Mouse (Mus musculus) forebrain, embryonic 15.5 days (tissue): ENCODE results near the gene Syt1. TPM values are rescaled to one million over a fixed set of nuclear protein-coding genes. Genes with fewer than 3 reads are reported as not detected.

Experiments
- ATAC-seq: fragments of 200-750 bp; cut with Nextera tagmentation; replicated peaks from 2 replicates; pipeline ENCODE4 v1.8.0; 2017; ENCODE audit warnings: mild to moderate bottlenecking, moderate TSS enrichment, moderate library complexity
- H3K27ac ChIP-seq: fragments of 300-500 bp; sonication (generic); replicated peaks from 2 replicates; pipeline ENCODE4 v1.5.1; 2015; ENCODE audit warnings: mild to moderate bottlenecking, inconsistent platforms
- H3K27me3 ChIP-seq: fragments of 300-500 bp; sonication (generic); 2 replicates; pipeline ENCODE4 v1.6.1; 2015; ENCODE audit warnings: inconsistent platforms
- H3K36me3 ChIP-seq: fragments of 300-500 bp; sonication (generic); 2 replicates; pipeline ENCODE4 v1.6.1; 2015; ENCODE audit warnings: mild to moderate bottlenecking, inconsistent platforms
- H3K4me1 ChIP-seq: fragments of 300-500 bp; sonication (generic); 2 replicates; pipeline ENCODE4 v1.6.1; 2015; ENCODE audit warnings: inconsistent platforms
- H3K4me2 ChIP-seq: fragments of 300-500 bp; sonication (generic); replicated peaks from 2 replicates; pipeline ENCODE4 v1.6.1; 2015; ENCODE audit warnings: mild to moderate bottlenecking, inconsistent platforms
- H3K4me3 ChIP-seq: fragments of 300-500 bp; sonication (generic); 2 replicates; pipeline ENCODE4 v1.5.1; 2015; ENCODE audit warnings: mild to moderate bottlenecking, inconsistent platforms
- H3K9ac ChIP-seq: fragments of 300-500 bp; sonication (generic); replicated peaks from 2 replicates; pipeline ENCODE4 v1.6.1; 2015; ENCODE audit warnings: mild to moderate bottlenecking, inconsistent platforms
- H3K9me3 ChIP-seq: fragments of 300-500 bp; sonication (generic); 2 replicates; pipeline ENCODE4 v1.6.1; 2016; ENCODE audit warnings: inconsistent platforms
- WGBS: fragments of 180-500 bp; shearing (Covaris S2); methylation state at CpG from one replicate; pipeline ENCODE4 v1.1.7; 2015; ENCODE audit warnings: mixed read lengths; 5-methylcytosine and 5-hydroxymethylcytosine counted together
- polyA plus RNA-seq: library from polyadenylated mRNA; unstranded; fragments of >200 nt; fragmentation: Nextera tagmentation; extraction: Ambion mirVana; gene quantifications from 2 replicates; pipeline ENCODE4 v1.2.1, GENCODE M21; 2015

The Syt1 gene
- polyA plus RNA-seq, 1 experiment from 2014 or later = 83.0 TPM

GRCm38 (mm10) chr10:108677053-108677452 lies 333.7 kb downstream of the Syt1 start:
- Histone ChIP-seq H3K9me3 (no peaks in the 10 kb centered on the region), H3K36me3 (no peaks in the 10 kb centered on the region), H3K4me3 (no peak overlapping the region), H3K4me1 (peaks cover 9% of the 10 kb centered on the region), H3K9ac (no peak overlapping the region), H3K27ac (no peak overlapping the region), H3K4me2 (no peak overlapping the region), H3K27me3 (no peaks in the 10 kb centered on the region)
- 87% methylated on average over 8 of the region's 8 CpGs for WGBS
- ATAC-seq = no peak

GRCm38 (mm10) chr10:108668944-108669343 lies 341.8 kb downstream of the Syt1 start:
- no peak overlapping the region for H3K9ac ChIP-seq
- no peak overlapping the region for H3K4me2 ChIP-seq
- H3K4me1 ChIP-seq = no peaks in the 10 kb centered on the region
- H3K27me3 ChIP-seq = no peaks in the 10 kb centered on the region
- no peaks in the 10 kb centered on the region for H3K9me3 ChIP-seq
- no peak overlapping the region for H3K27ac ChIP-seq
- no peaks in the 10 kb centered on the region for H3K36me3 ChIP-seq
- WGBS = 89% methylated on average over 3 of the region's 3 CpGs
- H3K4me3 ChIP-seq = no peak overlapping the region
- no peak for ATAC-seq

- Histone ChIP-seq H3K36me3 (no peaks in the 10 kb centered on the region), H3K27ac (no peak overlapping the region), H3K9ac (no peak overlapping the region), H3K27me3 (no peaks in the 10 kb centered on the region), H3K4me2 (no peak overlapping the region), H3K4me3 (no peak overlapping the region), H3K4me1 (no peaks in the 10 kb centered on the region), H3K9me3 (no peaks in the 10 kb centered on the region)
- WGBS = 87% methylated on average over 3 of the region's 3 CpGs
- ATAC-seq = no peak
Measured at GRCm38 (mm10) chr10:108660295-108660694, 350.5 kb downstream of the Syt1 start.

GRCm38 (mm10) chr10:108658300-108658699 lies 352.5 kb downstream of the Syt1 start:
- no peak overlapping the region for H3K4me3 ChIP-seq

GRCm38 (mm10) chr10:108657669-108658068 lies 353.1 kb downstream of the Syt1 start:
- Histone ChIP-seq H3K9me3 (no peaks in the 10 kb centered on the region), H3K27ac (no peak overlapping the region), H3K4me2 (no peak overlapping the region), H3K36me3 (no peaks in the 10 kb centered on the region), H3K4me1 (no peaks in the 10 kb centered on the region), H3K27me3 (no peaks in the 10 kb centered on the region), H3K9ac (no peak overlapping the region), H3K4me3 (no peak overlapping the region)
- no peak for ATAC-seq

More at GRCm38 (mm10) chr10:108658300-108658699, 352.5 kb downstream of the Syt1 start:
- Histone ChIP-seq H3K9me3 (no peaks in the 10 kb centered on the region), H3K9ac (no peak overlapping the region), H3K4me2 (no peak overlapping the region), H3K27ac (no peak overlapping the region), H3K27me3 (no peaks in the 10 kb centered on the region), H3K4me1 (no peaks in the 10 kb centered on the region), H3K36me3 (no peaks in the 10 kb centered on the region)
- ATAC-seq = no peak
- WGBS = 72% methylated on average over 2 of the region's 2 CpGs

- Histone ChIP-seq H3K27me3 (no peaks in the 10 kb centered on the region), H3K9ac (no peak overlapping the region), H3K9me3 (no peaks in the 10 kb centered on the region), H3K27ac (no peak overlapping the region), H3K4me1 (no peaks in the 10 kb centered on the region), H3K36me3 (no peaks in the 10 kb centered on the region), H3K4me2 (no peak overlapping the region), H3K4me3 (no peak overlapping the region)
- ATAC-seq = no peak
- WGBS = 88% methylated on average over 4 of the region's 4 CpGs
Measured at GRCm38 (mm10) chr10:108656898-108657297, 353.9 kb downstream of the Syt1 start.

- no peaks in the 10 kb centered on the region for H3K4me1 ChIP-seq
- 91% methylated on average over 11 of the region's 11 CpGs for WGBS
- H3K9me3 ChIP-seq = no peaks in the 10 kb centered on the region
- H3K4me2 ChIP-seq = no peak overlapping the region
- no peak for ATAC-seq
- H3K4me3 ChIP-seq = no peak overlapping the region
- H3K27me3 ChIP-seq = no peaks in the 10 kb centered on the region
- no peak overlapping the region for H3K9ac ChIP-seq
- no peaks in the 10 kb centered on the region for H3K36me3 ChIP-seq
- H3K27ac ChIP-seq = no peak overlapping the region
Measured at GRCm38 (mm10) chr10:108655074-108655473, 355.7 kb downstream of the Syt1 start.

GRCm38 (mm10) chr10:108652831-108653230 lies 358.0 kb downstream of the Syt1 start:
- Histone ChIP-seq H3K4me2 (no peak overlapping the region), H3K27me3 (no peaks in the 10 kb centered on the region), H3K9me3 (no peaks in the 10 kb centered on the region), H3K27ac (no peak overlapping the region), H3K36me3 (no peaks in the 10 kb centered on the region), H3K9ac (no peak overlapping the region), H3K4me1 (no peaks in the 10 kb centered on the region), H3K4me3 (no peak overlapping the region)
- 68% methylated on average over 8 of the region's 8 CpGs for WGBS
- ATAC-seq = no peak

GRCm38 (mm10) chr10:108652066-108652465 lies 358.7 kb downstream of the Syt1 start:
- no peak overlapping the region for H3K4me2 ChIP-seq
- no peaks in the 10 kb centered on the region for H3K36me3 ChIP-seq
- no peak overlapping the region for H3K4me3 ChIP-seq
- H3K27ac ChIP-seq = no peak overlapping the region
- ATAC-seq = no peak
- WGBS = 91% methylated on average over 8 of the region's 8 CpGs
- no peaks in the 10 kb centered on the region for H3K9me3 ChIP-seq
- H3K27me3 ChIP-seq = no peaks in the 10 kb centered on the region
- H3K4me1 ChIP-seq = no peaks in the 10 kb centered on the region
- H3K9ac ChIP-seq = no peak overlapping the region

GRCm38 (mm10) chr10:108649174-108649573 lies 361.6 kb downstream of the Syt1 start:
- no peak overlapping the region for H3K9ac ChIP-seq
- WGBS = 77% methylated on average over 7 of the region's 7 CpGs
- H3K27me3 ChIP-seq = no peaks in the 10 kb centered on the region
- H3K9me3 ChIP-seq = no peaks in the 10 kb centered on the region
- H3K36me3 ChIP-seq = no peaks in the 10 kb centered on the region
- H3K4me2 ChIP-seq = no peak overlapping the region
- no peak overlapping the region for H3K4me3 ChIP-seq
- no peaks in the 10 kb centered on the region for H3K4me1 ChIP-seq
- ATAC-seq = no peak
- H3K27ac ChIP-seq = no peak overlapping the region

- Histone ChIP-seq H3K27ac (no peak overlapping the region; the same call in 1 of the 2 replicates), H3K9me3 (no peaks in the 10 kb centered on the region), H3K4me1 (no peaks in the 10 kb centered on the region), H3K27me3 (no peaks in the 10 kb centered on the region), H3K36me3 (no peaks in the 10 kb centered on the region), H3K4me2 (no peak overlapping the region), H3K4me3 (no peak overlapping the region), H3K9ac (no peak overlapping the region)
- 37% methylated on average over 5 of the region's 5 CpGs for WGBS
- peak; percentile 29; the same call in 1 of the 2 replicates for ATAC-seq
Measured at GRCm38 (mm10) chr10:108643915-108644314, 366.9 kb downstream of the Syt1 start.

- Histone ChIP-seq H3K4me2 (no peak overlapping the region), H3K4me1 (0 out of 2 replicates have a peak, but pooled peaks cover 2% of the 10 kb centered on the region), H3K9me3 (no peaks in the 10 kb centered on the region), H3K9ac (no peak overlapping the region), H3K27ac (no peak overlapping the region), H3K4me3 (no peak overlapping the region), H3K27me3 (no peaks in the 10 kb centered on the region), H3K36me3 (no peaks in the 10 kb centered on the region)
- no peak for ATAC-seq
- 59% methylated on average over 5 of the region's 5 CpGs for WGBS
Measured at GRCm38 (mm10) chr10:108638095-108638494, 372.7 kb downstream of the Syt1 start.

GRCm38 (mm10) chr10:108636086-108636485 lies 374.7 kb downstream of the Syt1 start:
- no peak for ATAC-seq
- no peak overlapping the region for H3K9ac ChIP-seq
- H3K27ac ChIP-seq = no peak overlapping the region
- WGBS = 38% methylated on average over 7 of the region's 7 CpGs
- no peak overlapping the region for H3K4me3 ChIP-seq
- H3K4me1 ChIP-seq = 0 out of 2 replicates have a peak, but pooled peaks cover 2% of the 10 kb centered on the region
- H3K9me3 ChIP-seq = no peaks in the 10 kb centered on the region
- H3K27me3 ChIP-seq = no peaks in the 10 kb centered on the region
- 0 out of 2 replicates have a peak, but pooled peaks cover 4% of the 10 kb centered on the region for H3K36me3 ChIP-seq
- no peak overlapping the region for H3K4me2 ChIP-seq
